Mouse (Mus musculus) heart, embryonic 11.5 days (tissue): ENCODE measurements at regions not wholly inside any gene's neighbourhood (a gene's known extent, or its start where the extent isn't known, plus 50 kb on each side); places are given as distances from the start of the nearest gene placed in this dataset.
"Not testable (repeated sequence)": the region's sequence is repeated elsewhere in the genome, so short reads cannot be mapped to it uniquely, and the experiment has no call there.

ENCODE experiments used
- ATAC-seq: fragments of 200-750 bp; cut with Nextera tagmentation; replicated peaks from 2 replicates; pipeline ENCODE4 v1.8.0; 2017; ENCODE audit warnings: moderate library complexity; ENCODE audit not compliant: insufficient number of reproducible peaks, low FRiP score, low TSS enrichment
- H3K27ac ChIP-seq: fragments of 300-500 bp; sonication (generic); 2 replicates; pipeline ENCODE4 v1.5.1; 2014; ENCODE audit warnings: mild to moderate bottlenecking, low read depth, low read length
- H3K27me3 ChIP-seq: fragments of 300-500 bp; sonication (generic); 2 replicates; pipeline ENCODE4 v1.6.1; 2014; ENCODE audit warnings: mild to moderate bottlenecking, low read length, mixed read lengths; ENCODE audit not compliant: control insufficient read depth, insufficient read depth
- H3K36me3 ChIP-seq: fragments of 300-500 bp; sonication (generic); 2 replicates; pipeline ENCODE4 v1.6.1; 2014; ENCODE audit warnings: mild to moderate bottlenecking, low read length, moderate library complexity, mixed read lengths; ENCODE audit not compliant: control insufficient read depth, insufficient read depth
- H3K4me1 ChIP-seq: fragments of 300-500 bp; sonication (generic); 2 replicates; pipeline ENCODE4 v1.6.1; 2014; ENCODE audit warnings: low read length; ENCODE audit not compliant: control insufficient read depth, insufficient read depth
- H3K4me2 ChIP-seq: fragments of 300-500 bp; sonication (generic); 2 replicates; pipeline ENCODE4 v1.6.1; 2014; ENCODE audit warnings: mild to moderate bottlenecking, moderate library complexity
- H3K4me3 ChIP-seq: fragments of 300-500 bp; sonication (generic); 2 replicates; pipeline ENCODE4 v1.5.1; 2014; ENCODE audit warnings: low read depth, low read length
- H3K9ac ChIP-seq: fragments of 300-500 bp; sonication (generic); 2 replicates; pipeline ENCODE4 v1.6.1; 2014; ENCODE audit warnings: mild to moderate bottlenecking, low read depth, low read length, moderate library complexity
- H3K9me3 ChIP-seq: fragments of 300-500 bp; sonication (generic); replicated peaks from 2 replicates; pipeline ENCODE4 v1.6.1; 2016; ENCODE audit warnings: low read length; ENCODE audit not compliant: control insufficient read depth
- WGBS: fragments of 180-500 bp; shearing (Covaris S2); extraction: QIAGEN DNeasy Blood & Tissue Kit; methylation state at CpG from one replicate; pipeline ENCODE4 v1.1.7; 2014; ENCODE audit not compliant: insufficient replicate concordance; 5-methylcytosine and 5-hydroxymethylcytosine counted together

DNA sequence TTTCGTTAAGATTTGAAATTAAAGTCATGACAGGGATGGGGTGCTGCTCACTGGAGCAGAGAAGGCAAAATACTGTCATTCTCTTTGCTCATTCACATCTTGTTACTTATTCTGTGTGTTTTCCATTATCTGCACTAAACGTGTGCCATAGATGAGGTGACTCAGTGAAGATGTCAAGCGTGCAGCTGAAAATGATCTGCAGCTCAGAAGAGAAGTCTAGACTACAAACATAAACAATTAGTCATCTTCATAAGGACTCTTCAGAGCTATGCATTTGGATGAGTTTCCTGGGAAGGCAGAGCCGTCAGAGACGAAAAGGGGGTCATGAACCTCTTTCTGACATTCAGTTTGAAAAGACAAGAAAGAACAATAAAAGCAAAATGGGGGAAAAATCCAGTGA lies 203.7 kb upstream of the Klf6 start:
- no peaks in the 10 kb centered on the region for H3K36me3 ChIP-seq
- ATAC-seq = no peak
- H3K9ac ChIP-seq = no peak overlapping the region
- no peaks in the 10 kb centered on the region for H3K27me3 ChIP-seq
- H3K9me3 ChIP-seq = no peaks in the 10 kb centered on the region
- no peaks in the 10 kb centered on the region for H3K4me1 ChIP-seq
- 71% methylated on average over 5 of the region's 5 CpGs for WGBS
- H3K4me2 ChIP-seq = no peak overlapping the region
- no peak overlapping the region for H3K27ac ChIP-seq
- no peak overlapping the region for H3K4me3 ChIP-seq

DNA sequence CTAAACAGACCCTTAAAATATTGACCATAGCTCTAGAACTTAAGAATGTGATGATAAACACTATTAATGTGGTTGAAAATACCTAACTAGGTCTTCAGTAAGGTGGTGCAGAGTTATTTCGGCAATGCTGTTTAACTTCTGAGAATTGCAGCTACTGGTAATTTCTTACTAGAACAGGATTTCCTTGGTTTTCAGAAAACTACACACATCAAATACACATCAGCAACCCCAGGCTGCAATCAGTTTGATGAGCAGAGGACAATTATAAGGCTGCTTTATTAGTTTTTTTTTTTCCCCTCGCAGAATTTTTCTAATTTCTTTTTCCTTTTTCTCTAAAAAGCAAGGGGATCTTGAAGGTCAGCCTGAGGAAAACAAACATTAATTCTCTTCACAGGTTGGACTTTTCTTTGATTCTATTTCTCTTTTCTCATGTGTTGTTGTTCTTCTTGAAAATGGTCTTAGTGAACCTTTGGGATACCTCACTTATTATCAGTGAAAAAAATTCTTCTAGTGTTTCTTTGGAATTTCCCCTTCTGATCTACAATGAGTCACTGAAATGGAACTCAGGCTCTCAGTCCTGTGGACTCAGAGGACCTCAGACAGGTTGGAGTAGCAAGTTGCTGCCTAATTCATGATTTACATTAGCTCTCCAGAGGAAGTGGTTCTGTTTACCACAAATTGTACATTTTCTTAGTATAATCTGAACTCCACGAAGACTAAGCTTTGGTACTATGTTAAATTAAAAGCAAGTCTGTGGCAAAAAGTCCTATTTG lies 194.9 kb upstream of the Klf6 start:
- H3K36me3 ChIP-seq = no peaks in the 10 kb centered on the region
- WGBS = 74% methylated on average over 3 of the region's 3 CpGs
- no peak overlapping the region for H3K9ac ChIP-seq
- no peaks in the 10 kb centered on the region for H3K9me3 ChIP-seq
- H3K27me3 ChIP-seq = no peaks in the 10 kb centered on the region
- no peak overlapping the region for H3K4me2 ChIP-seq
- H3K4me3 ChIP-seq = no peak overlapping the region
- H3K4me1 ChIP-seq = no peaks in the 10 kb centered on the region
- no peak for ATAC-seq
- no peak overlapping the region for H3K27ac ChIP-seq

DNA sequence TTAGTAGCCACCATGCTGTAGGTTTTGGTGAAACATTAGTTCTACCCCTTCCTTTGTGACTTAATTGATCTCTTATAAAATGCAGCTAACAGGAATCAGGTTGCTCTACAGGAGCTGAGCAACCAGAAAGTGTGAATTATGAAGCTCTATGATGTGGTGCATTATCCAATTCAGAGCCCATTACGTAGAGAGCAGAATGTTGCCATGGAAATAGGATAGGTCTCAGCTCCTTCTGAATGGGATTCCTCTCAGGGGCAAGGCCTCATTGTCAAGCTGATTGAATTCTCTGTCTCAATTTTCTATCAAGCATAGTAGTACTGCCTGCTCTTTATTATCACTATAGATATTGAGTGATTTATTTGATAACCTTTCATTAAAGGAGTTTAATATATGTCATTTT lies 185.6 kb upstream of the Klf6 start:
- H3K27ac ChIP-seq = no peak overlapping the region
- no peaks in the 10 kb centered on the region for H3K36me3 ChIP-seq
- no peaks in the 10 kb centered on the region for H3K27me3 ChIP-seq
- H3K9ac ChIP-seq = no peak overlapping the region
- no peaks in the 10 kb centered on the region for H3K9me3 ChIP-seq
- H3K4me1 ChIP-seq = no peaks in the 10 kb centered on the region
- 80% methylated on average over 1 of the region's 1 CpGs for WGBS
- H3K4me2 ChIP-seq = no peak overlapping the region
- ATAC-seq = no peak
- H3K4me3 ChIP-seq = no peak overlapping the region

DNA sequence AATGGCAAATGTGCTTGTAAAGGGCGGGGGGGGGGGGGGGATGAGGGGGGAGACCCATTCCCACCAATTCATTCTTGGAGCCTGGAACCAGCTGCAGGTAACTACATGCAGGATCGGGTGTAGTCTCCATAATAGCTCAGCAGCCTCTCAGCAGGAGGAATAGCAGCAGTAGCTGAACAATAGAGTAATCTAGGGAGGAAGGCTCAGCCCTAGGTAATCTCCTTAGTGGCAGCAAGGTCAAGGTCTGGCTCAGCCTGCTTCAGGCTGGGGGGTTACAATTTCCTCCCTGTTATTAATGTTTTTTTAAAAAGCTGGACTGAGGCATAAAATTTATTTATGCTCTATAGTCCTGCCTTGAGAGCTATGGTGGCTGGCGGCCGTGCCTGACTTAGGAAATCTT lies 171.2 kb upstream of the Klf6 start:
- 81% methylated on average over 4 of the region's 4 CpGs for WGBS

DNA sequence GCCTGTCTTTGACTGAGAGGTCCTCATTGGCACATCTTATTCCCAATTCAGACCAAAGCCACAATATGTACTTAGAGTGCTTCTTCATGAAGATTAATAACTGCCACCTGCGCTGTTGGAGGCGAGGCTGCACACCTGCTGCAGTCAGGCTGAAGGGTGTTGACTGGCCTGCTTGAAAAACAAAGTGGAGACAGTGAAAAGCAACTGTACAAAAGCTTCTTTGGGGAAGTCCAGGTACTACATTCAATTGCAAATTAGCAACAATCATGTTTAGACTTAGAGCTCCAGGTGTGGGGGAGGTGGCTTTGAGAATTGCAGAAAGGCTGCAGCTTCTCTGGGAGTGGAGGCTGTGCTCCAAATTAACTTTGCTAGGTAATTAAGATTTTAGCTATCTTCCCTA lies 170.6 kb upstream of the Klf6 start:
- H3K9me3 ChIP-seq, H3K27me3 ChIP-seq, H3K4me2 ChIP-seq, H3K27ac ChIP-seq, H3K4me3 ChIP-seq, H3K9ac ChIP-seq, H3K4me1 ChIP-seq, H3K36me3 ChIP-seq, ATAC-seq: not testable (repeated sequence)
- 81% methylated on average over 2 of the region's 2 CpGs for WGBS

More for the DNA sequence above, 171.2 kb upstream of the Klf6 start:
- Histone ChIP-seq H3K4me3 (no peak overlapping the region), H3K27me3 (no peaks in the 10 kb centered on the region), H3K9ac (no peak overlapping the region), H3K27ac (no peak overlapping the region), H3K36me3 (no peaks in the 10 kb centered on the region), H3K4me1 (no peaks in the 10 kb centered on the region), H3K9me3 (peaks cover 3% of the 10 kb centered on the region; the same call in 1 of the 2 replicates), H3K4me2 (no peak overlapping the region)
- no peak for ATAC-seq

DNA sequence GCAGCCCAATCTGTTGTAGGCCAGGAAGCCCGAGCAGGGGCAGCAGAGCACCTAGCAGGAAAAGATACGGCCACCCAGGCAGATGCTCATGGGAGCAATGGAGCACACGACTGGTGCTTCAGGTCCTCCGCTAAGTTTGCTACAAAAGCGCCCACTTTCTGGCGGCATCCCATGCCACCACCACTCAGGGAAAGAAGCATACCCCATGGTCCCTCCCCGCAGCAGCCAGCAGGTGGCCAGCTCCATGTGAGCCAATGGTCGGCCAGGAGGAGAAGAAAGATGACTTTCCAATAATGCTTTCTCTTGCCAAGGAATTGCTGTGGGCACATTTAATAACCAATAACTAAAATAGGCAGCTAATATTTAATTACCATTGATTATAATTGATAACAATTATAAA lies 166.7 kb upstream of the Klf6 start:
- Histone ChIP-seq H3K9ac (no peak overlapping the region), H3K27me3 (no peaks in the 10 kb centered on the region), H3K4me3 (no peak overlapping the region), H3K9me3 (peaks cover 3% of the 10 kb centered on the region; the same call in 1 of the 2 replicates), H3K4me1 (no peaks in the 10 kb centered on the region), H3K27ac (no peak overlapping the region), H3K36me3 (no peaks in the 10 kb centered on the region), H3K4me2 (no peak overlapping the region)
- no peak for ATAC-seq
- 81% methylated on average over 8 of the region's 8 CpGs for WGBS

DNA sequence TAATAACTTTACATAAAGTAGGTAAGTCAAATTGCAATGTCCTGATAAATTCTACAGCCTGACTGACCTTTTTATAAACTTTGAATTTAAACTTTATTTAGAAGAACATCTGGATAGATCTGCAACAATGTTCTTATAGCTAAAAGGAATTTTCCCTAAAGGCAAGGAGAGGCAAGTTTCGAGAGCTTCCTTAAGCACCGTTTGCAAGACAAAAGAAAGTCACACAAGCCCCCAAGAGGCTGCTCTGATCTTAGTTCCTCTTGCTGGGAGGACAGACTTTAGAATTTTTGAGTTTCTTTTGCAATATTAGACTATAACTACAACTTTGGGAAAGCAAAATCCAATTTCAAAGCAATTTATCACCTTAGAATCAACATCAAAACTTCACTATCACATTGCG lies 165.7 kb upstream of the Klf6 start:
- H3K9me3 ChIP-seq, H3K4me2 ChIP-seq, H3K36me3 ChIP-seq, H3K4me1 ChIP-seq, H3K27ac ChIP-seq, H3K9ac ChIP-seq, H3K27me3 ChIP-seq, ATAC-seq, H3K4me3 ChIP-seq: not testable (repeated sequence)
- WGBS = 77% methylated on average over 3 of the region's 3 CpGs

DNA sequence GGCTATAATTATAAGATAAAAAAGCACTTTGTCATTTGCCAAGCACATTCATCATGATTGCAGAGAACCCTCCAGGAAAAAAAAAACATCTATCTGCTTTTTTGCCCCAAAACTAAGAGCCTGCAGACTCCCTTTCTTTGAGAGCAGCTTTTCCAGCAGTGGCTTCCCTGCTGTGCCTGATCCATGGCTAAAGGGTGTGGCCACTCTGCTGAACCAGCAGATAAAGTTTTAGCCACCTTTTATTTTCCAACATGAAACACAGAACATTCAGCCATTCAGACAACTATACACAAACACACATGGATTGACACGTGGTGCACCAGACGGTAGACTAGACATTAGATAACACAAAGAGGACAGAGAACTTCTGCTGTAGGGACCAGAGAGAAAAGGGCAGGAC lies 164.9 kb upstream of the Klf6 start:
- Histone ChIP-seq H3K9me3 (0 out of 2 replicates have a peak, but pooled peaks cover 3% of the 10 kb centered on the region), H3K27me3 (no peaks in the 10 kb centered on the region), H3K4me3 (no peak overlapping the region), H3K27ac (no peak overlapping the region), H3K36me3 (no peaks in the 10 kb centered on the region), H3K4me2 (no peak overlapping the region), H3K4me1 (no peaks in the 10 kb centered on the region), H3K9ac (no peak overlapping the region)
- no peak for ATAC-seq
- WGBS = 18% methylated on average over 2 of the region's 2 CpGs

DNA sequence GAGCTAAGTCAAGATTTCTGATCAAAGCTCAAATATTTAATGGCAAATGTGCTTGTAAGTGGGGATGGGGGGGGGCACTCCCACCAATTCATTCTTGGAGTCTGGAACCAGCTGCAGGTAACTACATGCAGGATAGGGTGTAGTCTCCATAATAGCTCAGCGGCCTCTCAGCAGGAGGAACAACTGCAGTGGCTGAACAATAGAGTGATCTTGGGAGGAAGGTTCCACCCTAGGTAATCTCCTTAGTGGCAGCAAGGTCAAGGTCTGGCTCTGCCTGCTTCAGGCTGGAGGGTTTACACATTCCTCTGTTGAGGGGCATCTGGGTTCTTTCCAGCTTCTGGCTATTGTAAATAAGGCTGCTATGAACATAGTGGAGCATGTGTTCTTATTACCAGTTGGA lies 164.0 kb upstream of the Klf6 start:
- not testable (repeated sequence) for H3K9ac ChIP-seq, ATAC-seq, H3K27me3 ChIP-seq, H3K4me3 ChIP-seq, H3K4me1 ChIP-seq, H3K36me3 ChIP-seq, H3K9me3 ChIP-seq, H3K27ac ChIP-seq, H3K4me2 ChIP-seq
- 29% methylated on average over 1 of the region's 1 CpGs for whole genome bisulfite sequencing
